In the genomic region with DNA sequence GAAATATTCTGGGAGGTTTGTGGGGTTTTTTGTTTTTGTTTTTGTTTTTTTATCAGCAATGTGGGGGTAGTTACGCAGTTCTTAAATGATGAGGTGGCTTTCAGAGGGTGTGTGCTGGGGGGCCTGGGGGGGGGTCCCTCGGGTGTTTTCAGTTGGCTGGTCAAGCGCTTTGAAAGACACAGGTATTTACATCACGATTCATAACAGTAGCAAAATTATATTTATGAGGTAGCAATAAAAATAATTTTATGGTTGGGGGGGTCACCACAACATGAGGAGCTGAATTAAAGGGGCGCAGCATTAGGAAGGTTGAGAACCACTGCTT, we compare ENCODE assay signal across 7 mouse cellular contexts. TPM values are rescaled to one million over a fixed set of nuclear protein-coding genes. Genes with fewer than 3 reads are reported as not detected.
DNase-seq lines count a peak whose midpoint lies in the region; ATAC-seq and TF ChIP-seq lines count a peak whose summit lies in the region.

No protein-coding gene starts in this region.

- peak overlapping the region; percentile 23; the same call in 1 of the 2 replicates for H3K4me3 ChIP-seq in lung, postnatal 0 days (ENCODE audit: low read depth, low read length)
- H3K4me3 ChIP-seq in forebrain, embryonic 14.5 days (ENCODE audit: low read depth, low read length), result no peak overlapping the region
- peak overlapping the region; percentile 31 for H3K4me3 ChIP-seq in limb, embryonic 14.5 days (replicated peaks; ENCODE audit: low read length)
- H3K4me3 ChIP-seq in stomach, embryonic 15.5 days (replicated peaks), result peak overlapping the region; percentile 28; the same call in 1 of the 2 replicates

- no peaks in the 10 kb centered on the region for H3K27me3 ChIP-seq in lung, postnatal 0 days (replicated peaks; ENCODE audit: insufficient read depth, low read length)
- peaks cover 33% of the 10 kb centered on the region for H3K27me3 ChIP-seq in forebrain, embryonic 14.5 days (replicated peaks; ENCODE audit: control insufficient read depth, insufficient read depth, low read length)
- no peaks in the 10 kb centered on the region for H3K27me3 ChIP-seq in limb, embryonic 14.5 days (ENCODE audit: control insufficient read depth, insufficient read depth, low read length)
- H3K27me3 ChIP-seq in stomach, embryonic 15.5 days (replicated peaks), result no peaks in the 10 kb centered on the region

- TF ChIP-seq POLR2A in limb, embryonic 14.5 days (IDR thresholded peaks at IDR 0.05; ENCODE audit: borderline replicate concordance, extremely low read depth, insufficient read depth, insufficient read length), result no peak

- intact Hi-C loops in left cerebral cortex, postnatal 36 days (cut with DNase I), result no loop called here

- TF ChIP-seq EP300 in lung, postnatal 0 days (IDR thresholded peaks at IDR 0.05), result no peak

- H3K9ac ChIP-seq in lung, postnatal 0 days (replicated peaks; ENCODE audit: low read depth), result no peak overlapping the region
- H3K9ac ChIP-seq in forebrain, embryonic 14.5 days (ENCODE audit: low read length), result no peak overlapping the region
- peak overlapping the region; percentile 45; the same call in 1 of the 2 replicates for H3K9ac ChIP-seq in limb, embryonic 14.5 days (ENCODE audit: low read depth, low read length, severe bottlenecking)
- no peak overlapping the region for H3K9ac ChIP-seq in stomach, embryonic 15.5 days

- peaks cover 13% of the 10 kb centered on the region; the same call in 1 of the 2 replicates for H3K4me1 ChIP-seq in lung, postnatal 0 days (ENCODE audit: insufficient read depth, low read depth, low read length)
- peaks cover 23% of the 10 kb centered on the region for H3K4me1 ChIP-seq in forebrain, embryonic 14.5 days (ENCODE audit: control insufficient read depth, insufficient read depth, low read length)
- peaks cover 45% of the 10 kb centered on the region for H3K4me1 ChIP-seq in limb, embryonic 14.5 days (ENCODE audit: control insufficient read depth, insufficient read depth, low read length)
- peaks cover 33% of the 10 kb centered on the region for H3K4me1 ChIP-seq in stomach, embryonic 15.5 days

- ATAC-seq in lung, postnatal 0 days, result no peak
- no peak for ATAC-seq in forebrain, embryonic 14.5 days
- ATAC-seq in limb, embryonic 14.5 days (ENCODE audit: low FRiP score, low read depth), result no peak
- ATAC-seq in stomach, embryonic 15.5 days (ENCODE audit: insufficient read depth, low FRiP score, low read depth), result no peak
- no peak for ATAC-seq in activated CD4-positive, CD25-positive, alpha-beta regulatory T cell, adult 4 months

- H3K27ac ChIP-seq in lung, postnatal 0 days (ENCODE audit: low read length), result no peak overlapping the region
- no peak overlapping the region for H3K27ac ChIP-seq in forebrain, embryonic 14.5 days (ENCODE audit: low read depth, low read length)
- H3K27ac ChIP-seq in limb, embryonic 14.5 days (replicated peaks; ENCODE audit: low read depth, low read length), result peak overlapping the region; percentile 63
- H3K27ac ChIP-seq in stomach, embryonic 15.5 days, result peak overlapping the region; percentile 79

- no peaks in the 10 kb centered on the region for H3K9me3 ChIP-seq in lung, postnatal 0 days (ENCODE audit: low read length)
- no peaks in the 10 kb centered on the region for H3K9me3 ChIP-seq in forebrain, embryonic 14.5 days (replicated peaks; ENCODE audit: control insufficient read depth, low read length)
- no peaks in the 10 kb centered on the region for H3K9me3 ChIP-seq in limb, embryonic 14.5 days (ENCODE audit: control insufficient read depth, low read length)
- H3K9me3 ChIP-seq in stomach, embryonic 15.5 days, result no peaks in the 10 kb centered on the region

- DNase-seq in lung, postnatal 0 days (ENCODE audit: low spot score), result no peak
- no peak for DNase-seq in lung, postnatal 25 days (ENCODE audit: low spot score)
- DNase-seq in forebrain, embryonic 14.5 days (ENCODE audit: low spot score), result no peak
- DNase-seq in limb, embryonic 14.5 days (ENCODE audit: low spot score), result no peak
- no peak for DNase-seq in left cerebral cortex, postnatal 36 days (ENCODE audit: low spot score in 2 of 2)

- no peak for TF ChIP-seq CTCF in lung, postnatal 0 days (IDR thresholded peaks at IDR 0.05)

- H3K4me2 ChIP-seq in lung, postnatal 0 days (replicated peaks; ENCODE audit: low read depth, low read length), result peak overlapping the region; percentile 51
- peak overlapping the region; percentile 44 for H3K4me2 ChIP-seq in forebrain, embryonic 14.5 days (ENCODE audit: low read length)
- peak overlapping the region; percentile 50 for H3K4me2 ChIP-seq in limb, embryonic 14.5 days (replicated peaks; ENCODE audit: low read depth, low read length, severe bottlenecking)
- peak overlapping the region; percentile 75 for H3K4me2 ChIP-seq in stomach, embryonic 15.5 days

- H3K36me3 ChIP-seq in lung, postnatal 0 days (ENCODE audit: insufficient read depth, low read length), result no peaks in the 10 kb centered on the region
- H3K36me3 ChIP-seq in forebrain, embryonic 14.5 days (ENCODE audit: control insufficient read depth, insufficient read depth, low read length), result no peaks in the 10 kb centered on the region
- no peaks in the 10 kb centered on the region for H3K36me3 ChIP-seq in limb, embryonic 14.5 days (ENCODE audit: control insufficient read depth, insufficient read depth, low read length)
- no peaks in the 10 kb centered on the region for H3K36me3 ChIP-seq in stomach, embryonic 15.5 days

- WGBS in lung, postnatal 0 days, result 18% methylated on average over 5 of the region's 5 CpGs
- 2% methylated on average over 5 of the region's 5 CpGs for WGBS in forebrain, embryonic 14.5 days
- 7% methylated on average over 5 of the region's 5 CpGs for WGBS in limb, embryonic 14.5 days
- 17% methylated on average over 5 of the region's 5 CpGs for WGBS in stomach, embryonic 15.5 days

RNA-seq across cellular contexts. Expression of a gene that starts 3.9 kb away (rescaled TPM):
- polyA plus RNA-seq in lung, postnatal 0 days (2015; fragmentation: Nextera tagmentation; extraction: Ambion mirVana), result 34.5 and 39.4 TPM in 2 replicates
- polyA plus RNA-seq in forebrain, embryonic 14.5 days (2014; fragmentation: Nextera tagmentation; extraction: Ambion mirVana), result 4.7 and 7.0 TPM in 2 replicates
- 117 and 123 TPM in 2 replicates for polyA plus RNA-seq in limb, embryonic 14.5 days (2012; rRNA removed)
- 107 and 108 TPM in 2 replicates for polyA plus RNA-seq in limb, embryonic 14.5 days (2014; fragmentation: Nextera tagmentation; extraction: Ambion mirVana)
- 50.2 and 50.8 TPM in 2 replicates for polyA plus RNA-seq in stomach, embryonic 15.5 days (2015; fragmentation: Nextera tagmentation; extraction: Ambion mirVana)
- 1 to 10 TPM in 1 of 2 experiments, under 1 TPM in 1; 0.85 to 1.6 TPM for polyA plus RNA-seq in activated CD4-positive, CD25-positive, alpha-beta regulatory T cell, adult 4 months (2017; shearing (Covaris generic))
- total RNA-seq in left cerebral cortex, postnatal 36 days (2021), result 10 to 100 TPM; 35.6 to 37.1 TPM

RNA-seq across cellular contexts. Expression of a gene that starts 39.6 kb away (rescaled TPM):
- 0.08 and 0.11 TPM in 2 replicates for polyA plus RNA-seq in lung, postnatal 0 days (2015; fragmentation: Nextera tagmentation; extraction: Ambion mirVana)
- polyA plus RNA-seq in forebrain, embryonic 14.5 days (2014; fragmentation: Nextera tagmentation; extraction: Ambion mirVana), result not detected in 2 replicates
- 0.25 and 0.37 TPM in 2 replicates for polyA plus RNA-seq in limb, embryonic 14.5 days (2012; rRNA removed)
- 0.07 and 0.12 TPM in 2 replicates for polyA plus RNA-seq in limb, embryonic 14.5 days (2014; fragmentation: Nextera tagmentation; extraction: Ambion mirVana)
- 42.0 and 60.9 TPM in 2 replicates for polyA plus RNA-seq in stomach, embryonic 15.5 days (2015; fragmentation: Nextera tagmentation; extraction: Ambion mirVana)
- 1 to 10 TPM in 1 of 2 experiments, under 1 TPM in 1; 0.41 to 1.3 TPM for polyA plus RNA-seq in activated CD4-positive, CD25-positive, alpha-beta regulatory T cell, adult 4 months (2017; shearing (Covaris generic))
- under 1 TPM in 1 of 2 experiments, not detected in 1; 0.10 TPM for total RNA-seq in left cerebral cortex, postnatal 36 days (2021)

Comparison
In these comparisons a context has a peak if more than half of its experiments do, and no peak if none do; other contexts are left out.
1. H3K27ac ChIP-seq: peak in limb, embryonic 14.5 days (single experiment) and stomach, embryonic 15.5 days (single experiment); none in lung, postnatal 0 days (single experiment) and forebrain, embryonic 14.5 days (single experiment).
2. RNA of a gene that starts 39.6 kb away (polyA plus RNA-seq): 42.0 to 60.9 TPM in stomach, embryonic 15.5 days; 0.41 to 1.3 TPM in activated CD4-positive, CD25-positive, alpha-beta regulatory T cell, adult 4 months, 0.07 to 0.37 TPM in limb, embryonic 14.5 days, 0.08 to 0.11 TPM in lung, postnatal 0 days and not detected in forebrain, embryonic 14.5 days; every median in the first group is over 10 times any median in the second.
3. Peak in every context shown above with its lines, with median percentiles within 50 percentile points of each other: H3K4me2 ChIP-seq.